Mouse (Mus musculus): ENCODE data around the gene Hadhb. TPM values are rescaled to one million over a fixed set of nuclear protein-coding genes. Genes with fewer than 3 reads are reported as not detected.
"Not testable (repeated sequence)": the region's sequence is repeated elsewhere in the genome, so short reads cannot be mapped to it uniquely, and the experiment has no call there.

Hadhb gene
- total RNA-seq, 2 experiments from 2014 or later, result 88.4 to 93.2 TPM

- no peak overlapping the region for H3K4me3 ChIP-seq
Measured at GRCm38 (mm10) chr5:30203216-30203885, 48.3 kb downstream of the Hadhb start.

DNA sequence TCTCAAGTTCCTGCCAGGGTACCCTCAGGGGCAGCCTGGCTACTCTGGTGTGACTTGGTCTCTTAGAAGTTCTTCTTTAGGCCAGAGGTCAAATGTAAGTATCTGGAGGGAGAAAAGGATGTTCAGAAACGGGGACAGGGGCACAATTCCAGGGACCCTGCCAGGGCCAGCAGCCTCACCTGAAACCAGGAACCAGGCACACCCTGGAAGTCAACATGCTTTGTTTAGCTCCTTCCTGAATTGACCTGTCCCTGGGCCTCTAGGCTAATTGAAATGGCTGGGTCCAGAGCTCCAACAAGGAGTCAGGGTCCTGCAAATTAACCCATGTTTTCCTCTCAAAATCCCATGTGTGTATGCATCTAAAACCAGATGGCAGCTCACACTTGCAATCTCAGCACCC, 49.4 kb downstream of the Hadhb start:
- no peak for DNase-seq (ENCODE audit: low spot score in 2 of 2)
- no peak overlapping the region for H3K27ac ChIP-seq
- H3K4me3 ChIP-seq, result no peak overlapping the region
- no peak for TF ChIP-seq CTCF (conservative IDR thresholded peaks at IDR 0.05)

More at GRCm38 (mm10) chr5:30203216-30203885, 48.3 kb downstream of the Hadhb start:
- no peak overlapping the region for H3K27ac ChIP-seq
- no peak for TF ChIP-seq CTCF (conservative IDR thresholded peaks at IDR 0.05)
- no peak for DNase-seq (ENCODE audit: low spot score in 2 of 2)

- no peak overlapping the region for H3K27ac ChIP-seq
- no peak for TF ChIP-seq CTCF (conservative IDR thresholded peaks at IDR 0.05)
- H3K4me3 ChIP-seq, result no peak overlapping the region
- no peak for DNase-seq (ENCODE audit: low spot score in 2 of 2)
Measured at GRCm38 (mm10) chr5:30205034-30205433, 50.0 kb downstream of the Hadhb start.

DNA sequence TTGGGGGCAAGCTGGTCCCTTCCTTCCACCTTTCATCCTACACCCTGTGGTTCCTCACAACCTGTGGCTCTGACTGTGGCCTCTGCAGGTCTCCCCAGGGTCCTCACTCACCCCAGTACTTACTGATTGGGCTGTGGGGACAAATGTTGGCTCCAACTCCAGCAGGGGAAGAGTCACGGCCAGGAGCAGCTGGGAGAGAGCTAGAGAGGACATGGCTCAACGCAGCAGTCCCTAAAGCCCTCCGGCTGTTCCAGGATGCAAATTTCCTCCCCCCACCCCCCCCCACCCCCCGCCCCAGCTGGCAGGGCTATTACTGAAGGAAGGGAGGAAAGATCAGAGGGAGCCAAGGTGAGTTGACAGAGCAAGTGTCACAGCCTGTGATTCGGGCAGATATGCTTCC, 50.4 kb downstream of the Hadhb start, which contains the start of gene Adgrf3:
Adgrf3 (minus strand) TSS at position 230 of the 400 bp plus-strand sequence.
- no peak within 1 kb of the TSS for H3K4me3 ChIP-seq
- H3K27ac ChIP-seq, result no peak within 1 kb of the TSS
- no peak for DNase-seq (ENCODE audit: low spot score in 2 of 2)
- TF ChIP-seq CTCF (conservative IDR thresholded peaks at IDR 0.05), result no peak

DNA sequence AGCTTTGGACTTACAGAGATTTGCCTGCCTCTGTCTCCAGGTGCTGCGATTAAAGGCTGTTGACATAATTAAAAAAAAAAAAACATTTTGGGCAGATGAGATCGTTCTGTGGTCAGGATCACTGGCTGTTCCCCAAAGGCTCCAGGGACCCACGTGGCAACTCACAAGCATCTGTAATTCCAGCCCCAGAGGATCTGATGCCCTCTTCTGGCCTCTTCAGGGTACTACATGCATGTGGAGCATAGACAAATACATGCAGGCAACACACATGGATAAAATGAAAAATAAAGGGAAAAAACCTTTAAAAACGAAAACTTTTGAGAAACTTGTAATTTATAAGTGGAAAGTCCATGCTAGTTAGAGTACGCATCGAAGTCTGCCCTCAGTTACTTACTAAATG, 52.2 kb downstream of the Hadhb start:
- Histone ChIP-seq H3K27ac (no peak overlapping the region), H3K4me3 (no peak overlapping the region)
- TF ChIP-seq CTCF (conservative IDR thresholded peaks at IDR 0.05), result peak; percentile 68
- no peak for DNase-seq (ENCODE audit: low spot score in 2 of 2)

- not testable (repeated sequence) for DNase-seq (ENCODE audit: low spot score in 2 of 2); H3K27ac ChIP-seq; H3K4me3 ChIP-seq
- TF ChIP-seq CTCF (conservative IDR thresholded peaks at IDR 0.05), result peak; percentile 21; the same call in 1 of the 2 replicates
Measured at GRCm38 (mm10) chr5:30210758-30211157, 55.7 kb downstream of the Hadhb start.

DNA sequence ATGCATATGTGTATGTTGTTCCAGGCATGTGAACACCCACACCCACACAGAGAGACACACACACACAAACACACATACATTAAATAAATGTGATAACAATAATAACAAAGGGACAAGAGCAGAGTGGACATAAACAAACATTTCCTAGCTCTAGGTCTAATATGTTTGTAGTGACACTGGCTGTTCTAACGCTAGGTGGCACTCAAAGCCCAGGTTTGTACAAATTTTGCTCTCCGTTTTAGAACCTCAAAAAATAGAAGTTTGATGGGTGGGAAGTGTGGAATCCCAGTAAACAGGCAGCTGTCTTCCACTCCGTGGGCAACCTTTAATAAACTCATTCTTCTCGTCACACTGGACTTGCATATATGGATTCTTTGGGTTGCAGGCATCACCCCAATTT, 59.8 kb downstream of the Hadhb start:
- peak; percentile 44 to 74 for DNase-seq (ENCODE audit: low spot score in 2 of 2)
- H3K4me3 ChIP-seq, result no peak overlapping the region
- TF ChIP-seq CTCF (conservative IDR thresholded peaks at IDR 0.05), result peak; percentile 91
- no peak overlapping the region for H3K27ac ChIP-seq

GRCm38 (mm10) chr5:30215970-30216369, 60.9 kb downstream of the Hadhb start:
- Histone ChIP-seq H3K4me3 (no peak overlapping the region), H3K27ac (no peak overlapping the region)
- TF ChIP-seq CTCF (conservative IDR thresholded peaks at IDR 0.05), result no peak
- no peak for DNase-seq (ENCODE audit: low spot score in 2 of 2)

- TF ChIP-seq CTCF (conservative IDR thresholded peaks at IDR 0.05), result no peak
- H3K4me3 ChIP-seq, result no peak overlapping the region
- H3K27ac ChIP-seq, result no peak overlapping the region
- DNase-seq (ENCODE audit: low spot score in 2 of 2), result no peak
Measured at GRCm38 (mm10) chr5:30219715-30220114, 64.7 kb downstream of the Hadhb start.

DNA sequence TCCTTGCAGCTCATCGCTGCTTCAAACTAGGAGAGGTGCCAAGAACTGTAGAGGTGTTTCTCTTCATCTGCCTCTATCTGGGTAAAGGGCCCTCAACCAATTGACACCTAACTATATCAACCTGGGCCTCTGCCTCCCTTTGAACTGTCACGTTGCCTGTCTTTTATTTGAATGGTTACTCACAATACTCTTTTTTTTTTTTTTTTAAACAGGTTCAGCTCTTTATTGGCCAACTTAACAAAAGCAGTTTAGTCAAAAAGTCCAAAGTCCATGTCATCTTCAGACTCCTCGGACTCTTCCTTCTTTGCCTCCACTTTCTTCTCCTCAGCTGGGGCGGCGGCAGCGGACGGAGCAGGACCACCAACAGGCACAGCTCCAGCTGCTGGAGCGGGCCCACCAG, 65.6 kb downstream of the Hadhb start:
- Histone ChIP-seq H3K27ac (no peak overlapping the region), H3K4me3 (no peak overlapping the region)
- TF ChIP-seq CTCF (conservative IDR thresholded peaks at IDR 0.05), result no peak
- no peak for DNase-seq (ENCODE audit: low spot score in 2 of 2)

DNA sequence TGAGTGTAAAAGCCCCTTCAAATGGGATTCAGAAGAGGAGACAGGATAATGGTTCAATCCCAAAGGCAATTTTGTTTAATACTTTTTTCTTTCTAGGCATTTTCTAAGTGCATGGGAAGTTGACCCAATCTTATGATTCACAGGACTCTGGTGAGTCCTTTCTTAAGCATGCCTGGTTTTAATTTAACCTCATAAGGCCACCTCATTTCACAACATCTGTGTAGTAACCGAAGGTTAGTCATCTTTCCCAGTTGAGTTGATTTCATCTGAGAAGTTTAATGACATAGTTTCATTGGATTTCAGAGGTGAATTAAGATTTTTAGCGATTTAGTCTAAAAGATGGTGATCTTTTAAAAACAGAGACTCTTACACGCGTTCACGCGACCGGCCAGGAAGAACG, 67.6 kb downstream of the Hadhb start:
- no peak for TF ChIP-seq CTCF (conservative IDR thresholded peaks at IDR 0.05)
- no peak for DNase-seq (ENCODE audit: low spot score in 2 of 2)
- no peak overlapping the region for H3K27ac ChIP-seq
- no peak overlapping the region for H3K4me3 ChIP-seq

GRCm38 (mm10) chr5:30230901-30231300, 75.9 kb downstream of the Hadhb start:
- DNase-seq (ENCODE audit: low spot score in 2 of 2), result peak in 1 of 2 experiments; percentile 22
- peak; percentile 80 for TF ChIP-seq CTCF (conservative IDR thresholded peaks at IDR 0.05)
- Histone ChIP-seq H3K27ac (no peak overlapping the region), H3K4me3 (no peak overlapping the region)

DNA sequence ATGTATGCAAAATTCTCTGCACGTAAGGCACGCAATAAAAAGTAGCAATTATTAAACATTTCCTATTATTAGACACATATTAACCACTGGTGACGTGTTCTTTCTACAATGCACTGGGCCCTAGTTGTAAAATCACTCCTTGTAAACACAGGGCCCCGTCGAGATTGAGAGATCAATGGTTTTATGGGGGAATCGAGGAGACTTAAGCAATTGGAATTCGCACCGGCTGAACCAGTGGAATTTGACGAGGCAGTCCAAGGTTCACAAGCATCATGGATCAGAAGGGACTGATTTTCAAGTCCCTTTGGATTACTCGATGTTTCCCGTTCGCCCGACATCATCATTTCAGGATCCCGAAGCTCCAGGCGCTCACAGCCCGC, 76.8 kb downstream of the Hadhb start:
- Histone ChIP-seq H3K4me3 (peak overlapping the region; percentile 93), H3K27ac (peak overlapping the region; percentile 94)
- no peak for DNase-seq (ENCODE audit: low spot score in 2 of 2)
- no peak for TF ChIP-seq CTCF (conservative IDR thresholded peaks at IDR 0.05)

GRCm38 (mm10) chr5:30232271-30232971, 77.4 kb downstream of the Hadhb start, which contains the start of gene Selenoi:
Selenoi (plus strand) TSS chr5:30232581.
- Histone ChIP-seq H3K27ac (peak within 1 kb of the TSS; percentile 94), H3K4me3 (peak within 1 kb of the TSS; percentile 93)
- peak; percentile 99 for DNase-seq (ENCODE audit: low spot score in 2 of 2)
- TF ChIP-seq CTCF (conservative IDR thresholded peaks at IDR 0.05), result no peak
